Mouse (Mus musculus) thymus, adult 2 months (tissue): ENCODE data around the gene Brk1. TPM values are rescaled to one million over a fixed set of nuclear protein-coding genes. Genes with fewer than 3 reads are reported as not detected.

Source experiments
- DNase-seq: peaks from one replicate; pipeline ENCODE4 v3.0.0; 2021
- H3K27ac ChIP-seq: fragments of 200-500 bp; 2 replicates; pipeline ENCODE4 v1.5.1; 2012; ENCODE audit warnings: low read length, control low read depth; ENCODE audit not compliant: control insufficient read depth, insufficient read depth
- H3K27me3 ChIP-seq: fragments of 200-500 bp; 2 replicates; pipeline ENCODE4 v1.6.1; 2012; ENCODE audit warnings: mild to moderate bottlenecking, low read length, moderate library complexity, mixed read lengths; ENCODE audit not compliant: control insufficient read depth, insufficient read depth
- H3K36me3 ChIP-seq: fragments of 200-500 bp; 2 replicates; pipeline ENCODE4 v1.6.1; 2012; ENCODE audit warnings: mild to moderate bottlenecking, low read length, moderate library complexity; ENCODE audit not compliant: control insufficient read depth, insufficient read depth
- H3K4me1 ChIP-seq: fragments of 200-500 bp; replicated peaks from 2 replicates; pipeline ENCODE4 v1.6.1; 2012; ENCODE audit warnings: low read length; ENCODE audit not compliant: control insufficient read depth, insufficient read depth
- H3K4me3 ChIP-seq: fragments of 200-500 bp; 2 replicates; pipeline ENCODE4 v1.5.1; 2012; ENCODE audit warnings: mild to moderate bottlenecking, low read length, control low read depth, moderate library complexity; ENCODE audit not compliant: control insufficient read depth, insufficient read depth
- CTCF ChIP-seq: fragments of 200-500 bp; IDR thresholded peaks from 2 replicates; pipeline ENCODE4 v1.5.1; 2012; ENCODE audit warnings: mild to moderate bottlenecking, control low read depth, low read length, moderate library complexity, borderline replicate concordance; ENCODE audit not compliant: control insufficient read depth, poor library complexity, insufficient read depth; ENCODE audit errors: extremely low read depth
- POLR2A ChIP-seq: fragments of 200-500 bp; IDR thresholded peaks from 2 replicates; pipeline ENCODE4 v1.6.1; 2012; ENCODE audit warnings: mild to moderate bottlenecking, low read length, control low read depth, moderate library complexity; ENCODE audit not compliant: control insufficient read depth, poor library complexity, insufficient read depth; ENCODE audit errors: extremely low read depth
- WGBS: fragments of 180-500 bp; shearing (Covaris S2); methylation state at CpG from one replicate; pipeline ENCODE4 v1.1.7; 2018; 5-methylcytosine and 5-hydroxymethylcytosine counted together
- polyA plus RNA-seq: library from polyadenylated mRNA; depleted of rRNA; stranded (reverse); fragments of >200 nt; gene quantifications from 2 replicates; pipeline ENCODE4 v1.2.3, GENCODE M21; 2012

Gene Brk1
- polyA plus RNA-seq, 1 experiment = 243 TPM

- DNase-seq = no peak
- H3K36me3 ChIP-seq = no peaks in the 10 kb centered on the region
- no peak overlapping the region for H3K27ac ChIP-seq
- H3K4me3 ChIP-seq = no peak overlapping the region
- H3K27me3 ChIP-seq = no peaks in the 10 kb centered on the region
- WGBS = 95% methylated on average over 3 of the region's 3 CpGs
- peaks cover 22% of the 10 kb centered on the region for H3K4me1 ChIP-seq
- no peak for TF ChIP-seq CTCF
Observed at GRCm38 (mm10) chr6:113655475-113655874, 50.9 kb downstream of the Brk1 start.

- H3K4me1 ChIP-seq = peaks cover 33% of the 10 kb centered on the region
- no peak for DNase-seq
- no peak for TF ChIP-seq CTCF
- TF ChIP-seq POLR2A = no peak
- H3K27ac ChIP-seq = no peak overlapping the region
- H3K36me3 ChIP-seq = no peaks in the 10 kb centered on the region
- H3K4me3 ChIP-seq = no peak overlapping the region
- H3K27me3 ChIP-seq = no peaks in the 10 kb centered on the region
- WGBS = 88% methylated on average over 6 of the region's 6 CpGs
Observed at GRCm38 (mm10) chr6:113656847-113657246, 52.3 kb downstream of the Brk1 start.

DNA sequence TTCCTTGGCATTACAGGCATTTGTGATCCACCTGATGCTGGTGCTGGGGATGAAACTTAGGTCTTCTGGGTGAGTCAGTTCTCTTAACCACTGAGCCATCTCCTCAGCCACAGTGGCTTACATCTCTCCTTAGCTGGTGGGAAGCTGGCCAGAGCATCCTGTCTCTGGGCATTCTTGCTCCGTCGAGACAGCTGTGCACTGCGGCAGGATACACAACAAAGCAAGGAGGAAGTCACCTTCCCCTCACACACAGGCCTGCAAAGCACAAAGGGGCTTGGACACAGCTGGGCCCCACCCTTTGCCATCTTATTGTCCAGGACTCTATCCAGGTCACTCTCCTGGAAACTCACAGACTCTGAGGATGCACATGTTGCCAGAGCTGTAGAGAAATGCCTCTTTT, 53.7 kb downstream of the Brk1 start:
- DNase-seq = no peak
- Histone ChIP-seq H3K27ac (no peak overlapping the region), H3K27me3 (no peaks in the 10 kb centered on the region), H3K4me3 (no peak overlapping the region), H3K4me1 (peaks cover 36% of the 10 kb centered on the region), H3K36me3 (no peaks in the 10 kb centered on the region)
- TF ChIP-seq POLR2A = no peak
- TF ChIP-seq CTCF = no peak
- WGBS = 7% methylated on average over 3 of the region's 3 CpGs

GRCm38 (mm10) chr6:113659648-113660491, 55.3 kb downstream of the Brk1 start:
- H3K27ac ChIP-seq = no peak overlapping the region
- WGBS = 82% methylated on average over 8 of the region's 8 CpGs
- no peak for DNase-seq
- TF ChIP-seq POLR2A (no peak), CTCF (no peak)
- peaks cover 28% of the 10 kb centered on the region for H3K4me1 ChIP-seq
- H3K4me3 ChIP-seq = no peak overlapping the region
- no peaks in the 10 kb centered on the region for H3K36me3 ChIP-seq
- H3K27me3 ChIP-seq = no peaks in the 10 kb centered on the region

GRCm38 (mm10) chr6:113660492-113661352, 56.1 kb downstream of the Brk1 start:
- H3K27ac ChIP-seq = peak overlapping the region; percentile 40; the same call in 1 of the 2 replicates
- TF ChIP-seq CTCF = no peak
- TF ChIP-seq POLR2A = no peak
- DNase-seq = no peak
- no peaks in the 10 kb centered on the region for H3K27me3 ChIP-seq
- H3K4me3 ChIP-seq = no peak overlapping the region
- 80% methylated on average over 14 of the region's 14 CpGs for WGBS
- H3K4me1 ChIP-seq = peaks cover 24% of the 10 kb centered on the region
- H3K36me3 ChIP-seq = no peaks in the 10 kb centered on the region

DNA sequence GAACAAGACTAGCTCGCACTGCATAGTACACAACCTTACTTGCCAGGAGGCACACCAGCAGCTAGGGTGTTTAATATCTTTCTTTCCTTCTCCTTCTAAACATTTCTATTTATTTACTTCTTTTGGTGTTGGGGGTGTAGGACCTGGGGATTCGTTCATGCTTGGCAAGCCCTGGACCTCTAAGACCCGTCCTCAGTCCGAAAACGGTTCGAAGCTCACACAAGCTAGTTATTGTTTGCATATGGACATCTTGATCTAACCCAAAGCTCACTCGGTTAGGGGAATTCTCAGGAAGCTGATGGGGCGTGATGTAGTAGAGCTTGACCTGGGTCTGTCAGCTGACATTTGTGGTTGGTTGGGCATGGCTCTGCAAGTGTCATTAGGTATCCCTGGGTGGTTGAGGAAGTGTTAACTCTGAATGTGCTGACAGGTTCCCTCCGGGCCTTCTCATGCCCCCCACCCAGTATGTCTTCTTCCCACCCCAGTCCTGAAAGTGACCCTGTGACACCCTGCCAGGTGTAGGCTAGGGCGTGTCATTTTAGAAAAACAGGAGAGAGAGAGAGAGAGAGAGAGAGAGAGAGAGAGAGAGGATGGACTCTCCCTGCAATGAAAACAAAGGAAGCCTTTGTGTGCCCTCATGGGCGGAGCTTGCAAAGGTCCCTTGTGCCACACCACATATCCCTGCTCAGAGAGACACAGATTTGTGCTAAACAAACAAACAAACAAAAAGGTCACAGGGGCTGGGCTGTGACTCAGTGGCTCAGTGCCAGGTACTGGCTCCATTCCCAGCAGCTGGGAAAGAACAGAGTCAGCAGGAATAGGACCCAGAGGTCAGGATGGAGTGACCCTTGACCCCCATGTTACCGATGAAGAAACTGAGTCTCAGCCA, 57.0 kb downstream of the Brk1 start:
- Histone ChIP-seq H3K27ac (peak overlapping the region; percentile 43; the same call in 1 of the 2 replicates), H3K4me1 (peaks cover 24% of the 10 kb centered on the region)
- 57% methylated on average over 12 of the region's 12 CpGs for WGBS

More for the DNA sequence above, 57.0 kb downstream of the Brk1 start:
- Histone ChIP-seq H3K27me3 (no peaks in the 10 kb centered on the region), H3K36me3 (no peaks in the 10 kb centered on the region), H3K4me3 (no peak overlapping the region)
- DNase-seq = no peak
- TF ChIP-seq CTCF = no peak
- no peak for TF ChIP-seq POLR2A
